Mouse (Mus musculus): ENCODE results near the gene Rfwd3. TPM values are rescaled to one million over a fixed set of nuclear protein-coding genes. Genes with fewer than 3 reads are reported as not detected.

Gene Rfwd3
- total and polyA plus RNA-seq, 2 experiments from 2014 or later, result 10.3 to 17.2 TPM

DNA sequence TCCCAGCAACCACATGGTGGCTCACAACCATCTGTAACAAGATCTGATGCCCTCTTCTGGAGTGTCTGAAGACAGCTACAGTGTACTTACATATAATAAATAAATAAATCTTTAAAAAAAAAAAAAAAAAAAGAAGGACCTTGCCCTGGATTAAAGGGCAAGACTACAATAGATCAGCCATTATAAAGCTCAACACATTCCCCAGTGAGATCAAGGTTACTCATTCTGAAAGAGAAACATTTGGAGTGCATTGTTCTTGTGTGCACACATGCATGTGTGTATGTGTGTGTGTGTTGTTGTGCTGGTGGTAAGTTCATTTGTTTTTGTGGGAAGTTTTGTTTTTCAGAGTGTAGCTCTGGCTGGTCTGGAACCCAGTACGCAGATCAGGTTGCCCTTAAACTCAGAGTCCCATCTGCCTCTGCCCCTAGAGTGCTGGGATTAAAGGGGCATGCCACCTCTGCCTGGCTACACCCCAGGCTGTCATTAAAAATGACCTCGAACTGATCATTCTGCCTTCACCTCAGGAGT lies 35.3 kb downstream of the Rfwd3 start:
- H3K36me3 ChIP-seq (ENCODE audit: insufficient read depth, low read length), result no peaks in the 10 kb centered on the region
- no peaks in the 10 kb centered on the region for H3K4me1 ChIP-seq (ENCODE audit: insufficient read depth, low read length)
- H3K4me3 ChIP-seq (ENCODE audit: low read depth, low read length), result no peak overlapping the region
- H3K27me3 ChIP-seq (ENCODE audit: insufficient read depth, low read length), result no peaks in the 10 kb centered on the region
- WGBS, result 85% methylated on average over 2 of the region's 2 CpGs
- no peak overlapping the region for H3K9ac ChIP-seq (replicated peaks; ENCODE audit: low read length, poor library complexity, severe bottlenecking)
- no peaks in the 10 kb centered on the region for H3K9me3 ChIP-seq (ENCODE audit: low read length)
- no peak overlapping the region for H3K27ac ChIP-seq (ENCODE audit: low read depth, low read length)
- H3K4me2 ChIP-seq (ENCODE audit: low read depth, low read length, poor library complexity, severe bottlenecking), result no peak overlapping the region
- no peak for TF ChIP-seq CTCF (IDR thresholded peaks at IDR 0.05)
- ATAC-seq (ENCODE audit: low FRiP score) (no peak), DNase-seq (ENCODE audit: low spot score) (no peak)

DNA sequence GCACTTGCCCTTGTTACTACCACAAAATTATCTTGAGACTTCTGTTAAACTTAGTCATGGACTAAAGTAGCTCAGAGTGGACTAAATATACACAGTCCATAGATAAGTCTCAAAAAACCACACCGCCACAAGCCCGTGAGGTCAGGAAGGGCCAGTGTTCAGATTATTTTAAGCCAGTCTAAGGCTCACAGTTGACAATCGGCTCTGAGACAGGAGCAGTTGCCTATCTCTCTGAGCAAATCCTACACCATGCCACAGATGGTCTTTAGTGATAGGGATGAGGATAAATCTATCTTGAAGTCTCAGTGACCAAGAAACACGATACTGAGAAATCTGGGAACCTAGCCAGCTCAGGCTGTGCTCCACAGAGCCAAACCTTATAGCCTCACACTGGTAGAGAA lies 38.0 kb downstream of the Rfwd3 start:
- TF ChIP-seq CTCF (IDR thresholded peaks at IDR 0.05), result no peak
- peak; percentile 65 for DNase-seq (ENCODE audit: low spot score)
- 86% methylated on average over 4 of the region's 4 CpGs for WGBS
- no peak for ATAC-seq (ENCODE audit: low FRiP score)
- H3K9me3 ChIP-seq (ENCODE audit: low read length), result no peaks in the 10 kb centered on the region
- peaks cover 4% of the 10 kb centered on the region; the same call in 1 of the 2 replicates for H3K4me1 ChIP-seq (ENCODE audit: insufficient read depth, low read length)
- no peaks in the 10 kb centered on the region for H3K36me3 ChIP-seq (ENCODE audit: insufficient read depth, low read length)
- no peak overlapping the region for H3K27ac ChIP-seq (ENCODE audit: low read depth, low read length)
- H3K9ac ChIP-seq (replicated peaks; ENCODE audit: low read length, poor library complexity, severe bottlenecking), result no peak overlapping the region
- no peak overlapping the region for H3K4me3 ChIP-seq (ENCODE audit: low read depth, low read length)
- H3K27me3 ChIP-seq (ENCODE audit: insufficient read depth, low read length), result no peaks in the 10 kb centered on the region
- H3K4me2 ChIP-seq (ENCODE audit: low read depth, low read length, poor library complexity, severe bottlenecking), result no peak overlapping the region

DNA sequence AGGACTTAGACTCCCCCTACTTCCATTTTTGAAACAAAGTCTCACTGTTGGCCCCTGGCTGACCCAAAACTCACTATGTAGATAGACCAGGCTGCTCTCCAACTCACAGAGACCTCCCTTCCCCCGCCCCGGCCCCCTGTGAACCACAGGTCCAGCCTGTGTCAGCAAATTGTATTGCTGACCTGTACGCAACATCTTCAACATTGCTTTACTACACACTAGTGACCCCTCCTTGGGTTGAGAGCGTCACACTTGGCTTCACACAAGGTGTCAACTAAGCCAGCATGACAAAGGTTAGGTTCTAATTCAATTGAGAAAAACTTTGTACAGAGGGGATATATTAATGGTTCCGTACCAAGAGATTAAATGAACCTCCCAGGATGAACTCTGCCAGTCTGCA lies 39.8 kb downstream of the Rfwd3 start:
- peaks cover 4% of the 10 kb centered on the region; the same call in 1 of the 2 replicates for H3K4me1 ChIP-seq (ENCODE audit: insufficient read depth, low read length)
- no peaks in the 10 kb centered on the region for H3K36me3 ChIP-seq (ENCODE audit: insufficient read depth, low read length)
- H3K4me3 ChIP-seq (ENCODE audit: low read depth, low read length), result no peak overlapping the region
- no peak overlapping the region for H3K27ac ChIP-seq (ENCODE audit: low read depth, low read length)
- DNase-seq (ENCODE audit: low spot score) (no peak), ATAC-seq (ENCODE audit: low FRiP score) (no peak)
- H3K27me3 ChIP-seq (ENCODE audit: insufficient read depth, low read length), result no peaks in the 10 kb centered on the region
- WGBS, result 97% methylated on average over 5 of the region's 5 CpGs
- no peak overlapping the region for H3K4me2 ChIP-seq (ENCODE audit: low read depth, low read length, poor library complexity, severe bottlenecking)
- no peaks in the 10 kb centered on the region for H3K9me3 ChIP-seq (ENCODE audit: low read length)
- H3K9ac ChIP-seq (replicated peaks; ENCODE audit: low read length, poor library complexity, severe bottlenecking), result no peak overlapping the region
- no peak for TF ChIP-seq CTCF (IDR thresholded peaks at IDR 0.05)

DNA sequence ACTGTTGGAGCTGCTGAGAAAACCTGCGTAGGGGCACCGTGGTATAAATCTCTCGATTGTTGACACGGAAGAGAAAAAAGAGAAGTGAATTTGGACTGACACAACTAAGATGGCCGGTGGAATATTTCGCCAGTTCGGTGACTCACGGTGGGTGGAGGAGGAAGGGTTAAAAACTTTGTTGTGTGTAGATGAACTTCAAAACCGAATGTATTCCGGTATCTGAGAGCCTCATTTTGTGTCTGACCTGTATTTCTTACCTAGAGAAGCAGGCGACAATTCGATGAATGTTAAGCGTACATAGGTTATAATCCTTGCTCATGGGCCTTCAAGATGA lies 40.6 kb downstream of the Rfwd3 start:
- DNase-seq (ENCODE audit: low spot score), result no peak
- Histone ChIP-seq H3K9me3 (ENCODE audit: low read length) (no peaks in the 10 kb centered on the region), H3K9ac (replicated peaks; ENCODE audit: low read length, poor library complexity, severe bottlenecking) (peak overlapping the region; percentile 91), H3K27ac (ENCODE audit: low read depth, low read length) (peak overlapping the region; percentile 99), H3K36me3 (ENCODE audit: insufficient read depth, low read length) (no peaks in the 10 kb centered on the region), H3K4me1 (ENCODE audit: insufficient read depth, low read length) (peaks cover 4% of the 10 kb centered on the region; the same call in 1 of the 2 replicates), H3K4me2 (ENCODE audit: low read depth, low read length, poor library complexity, severe bottlenecking) (peak overlapping the region; percentile 56), H3K27me3 (ENCODE audit: insufficient read depth, low read length) (no peaks in the 10 kb centered on the region), H3K4me3 (ENCODE audit: low read depth, low read length) (peak overlapping the region; percentile 95)
- no peak for TF ChIP-seq CTCF (IDR thresholded peaks at IDR 0.05)
- WGBS, result 9% methylated on average over 13 of the region's 13 CpGs
- ATAC-seq (ENCODE audit: low FRiP score), result peak; percentile 28; the same call in 1 of the 2 replicates

DNA sequence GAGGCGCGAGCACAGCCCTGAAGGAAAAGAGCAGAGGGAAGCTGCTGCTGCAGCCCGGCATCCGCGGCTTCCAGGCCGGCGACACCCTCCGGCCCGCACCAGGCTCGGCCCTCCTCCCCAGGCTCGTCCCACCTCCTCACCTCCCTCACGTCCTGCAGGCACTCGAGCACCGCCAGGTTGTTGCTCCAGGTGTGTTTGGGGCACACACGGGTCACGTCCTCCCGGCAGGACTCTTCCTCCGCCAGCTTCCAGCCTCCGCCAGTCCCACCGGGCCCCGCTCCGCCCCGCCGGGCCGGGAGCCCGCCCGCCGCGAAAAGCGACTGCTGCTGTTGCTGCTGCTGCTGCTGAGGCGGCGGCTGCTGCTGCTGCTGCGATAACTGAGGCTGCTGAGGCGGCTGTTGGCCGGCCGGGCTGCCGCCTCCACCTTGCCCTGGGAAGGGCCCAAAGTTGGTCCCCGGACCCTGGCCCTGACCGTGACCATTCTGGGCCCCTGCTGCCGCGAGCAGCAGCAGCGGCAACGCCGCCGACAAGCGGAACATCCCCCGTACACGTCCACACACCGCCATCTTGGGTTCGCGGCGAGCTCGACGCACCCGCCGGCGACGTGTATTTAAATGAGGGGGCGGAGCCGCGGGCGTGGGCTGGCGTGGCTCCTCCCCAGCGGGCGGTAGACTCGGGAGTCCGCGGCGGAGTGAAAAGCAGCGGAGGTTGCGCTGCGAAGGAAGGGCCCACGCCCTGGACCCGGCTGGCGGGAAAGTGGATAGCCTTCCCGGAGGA lies 41.2 kb downstream of the Rfwd3 start, which contains the start of gene Glg1:
Gene Glg1 (minus strand): TSS at position 586 of the 777 bp plus-strand sequence.
- H3K4me3 ChIP-seq (ENCODE audit: low read depth, low read length), result peak within 1 kb of the TSS; percentile 95
- TF ChIP-seq CTCF (IDR thresholded peaks at IDR 0.05), result no peak; the same call in 1 of the 2 replicates
- peaks cover 4% of the 10 kb centered on the region; the same call in 1 of the 2 replicates for H3K4me1 ChIP-seq (ENCODE audit: insufficient read depth, low read length)
- no peaks in the 10 kb centered on the region for H3K36me3 ChIP-seq (ENCODE audit: insufficient read depth, low read length)
- H3K4me2 ChIP-seq (ENCODE audit: low read depth, low read length, poor library complexity, severe bottlenecking), result peak within 1 kb of the TSS; percentile 56
- H3K9ac ChIP-seq (replicated peaks; ENCODE audit: low read length, poor library complexity, severe bottlenecking), result peak within 1 kb of the TSS; percentile 91
- no peaks in the 10 kb centered on the region for H3K27me3 ChIP-seq (ENCODE audit: insufficient read depth, low read length)
- DNase-seq (ENCODE audit: low spot score) (peak; percentile 94), ATAC-seq (ENCODE audit: low FRiP score) (peak; percentile 94)
- under 1% methylated on average over 70 of the region's 76 CpGs for WGBS
- no peaks in the 10 kb centered on the region for H3K9me3 ChIP-seq (ENCODE audit: low read length)
- H3K27ac ChIP-seq (ENCODE audit: low read depth, low read length), result peak within 1 kb of the TSS; percentile 99

DNA sequence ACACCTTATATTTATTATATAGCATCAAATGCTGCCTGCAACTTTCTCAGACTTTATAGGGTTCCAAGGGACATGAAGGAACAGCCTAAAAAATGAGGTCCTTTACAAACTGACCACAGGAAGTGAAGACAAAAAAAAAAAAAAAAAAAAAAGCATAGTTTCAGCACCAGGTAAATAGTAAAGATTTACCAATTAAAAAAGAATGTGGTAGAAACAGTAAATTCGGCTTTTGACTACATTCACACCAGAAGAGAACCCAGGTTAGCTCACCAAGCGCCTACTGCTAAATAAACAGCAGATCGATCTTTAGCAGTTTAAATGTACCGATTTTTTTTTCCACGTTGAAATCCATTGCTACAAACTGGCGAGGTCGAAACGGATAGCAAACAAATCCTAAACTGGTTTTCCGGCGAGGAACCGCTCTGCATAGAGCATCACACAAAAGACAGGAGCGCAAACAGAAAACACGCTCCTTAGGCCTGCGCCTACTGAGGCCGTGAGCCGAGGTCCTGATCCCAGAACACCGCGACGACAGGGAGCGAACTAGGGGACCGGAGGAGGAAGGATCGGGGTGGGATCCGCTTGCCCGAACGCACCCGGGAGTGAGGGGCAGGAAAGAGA lies 41.9 kb downstream of the Rfwd3 start:
- no peaks in the 10 kb centered on the region for H3K27me3 ChIP-seq (ENCODE audit: insufficient read depth, low read length)
- peaks cover 4% of the 10 kb centered on the region; the same call in 1 of the 2 replicates for H3K4me1 ChIP-seq (ENCODE audit: insufficient read depth, low read length)
- peak; percentile 67; the same call in 1 of the 2 replicates for ATAC-seq (ENCODE audit: low FRiP score)
- no peaks in the 10 kb centered on the region for H3K36me3 ChIP-seq (ENCODE audit: insufficient read depth, low read length)
- H3K27ac ChIP-seq (ENCODE audit: low read depth, low read length), result peak overlapping the region; percentile 99
- H3K4me3 ChIP-seq (ENCODE audit: low read depth, low read length), result peak overlapping the region; percentile 95
- H3K9me3 ChIP-seq (ENCODE audit: low read length), result no peaks in the 10 kb centered on the region
- peak overlapping the region; percentile 56 for H3K4me2 ChIP-seq (ENCODE audit: low read depth, low read length, poor library complexity, severe bottlenecking)
- WGBS, result under 1% methylated on average over 25 of the region's 26 CpGs
- DNase-seq (ENCODE audit: low spot score), result peak; percentile 53
- peak overlapping the region; percentile 91 for H3K9ac ChIP-seq (replicated peaks; ENCODE audit: low read length, poor library complexity, severe bottlenecking)
- TF ChIP-seq CTCF (IDR thresholded peaks at IDR 0.05), result no peak

Data from midbrain, postnatal 0 days (tissue).